Mouse (Mus musculus): ENCODE measurements around the gene Myom1.

Gene Myom1

GRCm38 (mm10) chr17:71002081-71002743 is at the start of gene Myom1:
Gene Myom1, plus strand, starts transcription at chr17:71002633.
- DNase-seq: peak; percentile 99

- DNase-seq: peak; percentile 85 to 93
Measured at GRCm38 (mm10) chr17:70963546-70963945, 38.9 kb upstream of the Myom1 start.

GRCm38 (mm10) chr17:70965281-70965680 is 37.2 kb upstream of the Myom1 start:
- no peak for DNase-seq

- no peak for DNase-seq
Measured at GRCm38 (mm10) chr17:70966126-70966525, 36.3 kb upstream of the Myom1 start.

GRCm38 (mm10) chr17:70967191-70967590 is 35.2 kb upstream of the Myom1 start:
- DNase-seq: no peak

GRCm38 (mm10) chr17:70967646-70968045 is 34.8 kb upstream of the Myom1 start:
- no peak for DNase-seq

- no peak for DNase-seq
Measured at GRCm38 (mm10) chr17:70968606-70969191, 33.7 kb upstream of the Myom1 start.

GRCm38 (mm10) chr17:70971206-70971605 is 31.2 kb upstream of the Myom1 start:
- no peak for DNase-seq

- DNase-seq: no peak
Measured at GRCm38 (mm10) chr17:70973398-70973797, 29.0 kb upstream of the Myom1 start.

- peak in 1 of 2 experiments; percentile 37 for DNase-seq
Measured at GRCm38 (mm10) chr17:70974065-70974464, 28.4 kb upstream of the Myom1 start.

- no peak for DNase-seq
Measured at GRCm38 (mm10) chr17:70977799-70978198, 24.6 kb upstream of the Myom1 start.

- DNase-seq: no peak
Measured at GRCm38 (mm10) chr17:70979345-70980223, 22.8 kb upstream of the Myom1 start.

GRCm38 (mm10) chr17:70985501-70986354 is 16.7 kb upstream of the Myom1 start:
- no peak for DNase-seq

- DNase-seq: no peak
Measured at GRCm38 (mm10) chr17:70986355-70986740, 16.1 kb upstream of the Myom1 start.

- no peak for DNase-seq
Measured at GRCm38 (mm10) chr17:70986831-70987660, 15.4 kb upstream of the Myom1 start.

- DNase-seq: no peak
Measured at GRCm38 (mm10) chr17:70988337-70988767, 14.1 kb upstream of the Myom1 start.

- DNase-seq: no peak
Measured at GRCm38 (mm10) chr17:70989430-70989829, 13.0 kb upstream of the Myom1 start.

GRCm38 (mm10) chr17:70989991-70990390 is 12.4 kb upstream of the Myom1 start:
- DNase-seq: peak in 1 of 2 experiments; percentile 64

GRCm38 (mm10) chr17:70990403-70991303 is 11.8 kb upstream of the Myom1 start:
- DNase-seq: peak; percentile 86 to 88
